Mouse (Mus musculus) T-helper 2 cell (primary cell): ENCODE results near the gene March9.

Source experiments
- in situ Hi-C: fragments of 300-600 bp; cut with MboI, MseI; formaldehyde crosslinking; loops from one replicate; pipeline ENCODE4 v1.15.1; 2025; ENCODE audit warnings: high pct_unique_total_duplicates

Gene March9

GRCm38 (mm10) chr10:127079665-127080391 is 19.8 kb upstream of the March9 start:
- in situ Hi-C loops: loop anchor here (5.0 to 10.0 kb wide), 2 partner anchors 32 to 1295 kb away; partner anchors contain the start of gene Ankrd52

GRCm38 (mm10) chr10:127078677-127079575 is 18.9 kb upstream of the March9 start:
- in situ Hi-C loops: loop anchor here (5.0 to 10.0 kb wide), 2 partner anchors 33 to 1296 kb away; partner anchors contain the start of gene Ankrd52

GRCm38 (mm10) chr10:127078001-127078676 is 18.2 kb upstream of the March9 start:
- in situ Hi-C loops: loop anchor here (5.0 to 10.0 kb wide), 2 partner anchors 34 to 1297 kb away; partner anchors contain the start of gene Ankrd52

GRCm38 (mm10) chr10:127077515-127077914 is 17.5 kb upstream of the March9 start:
- in situ Hi-C loops: loop anchor here (5.0 to 10.0 kb wide), 2 partner anchors 35 to 1297 kb away; partner anchors contain the start of gene Ankrd52

- in situ Hi-C loops: loop anchor here (5.0 to 10.0 kb wide), 2 partner anchors 36 to 1299 kb away; partner anchors contain the start of gene Ankrd52
Measured at GRCm38 (mm10) chr10:127076082-127076481, 16.1 kb upstream of the March9 start.

GRCm38 (mm10) chr10:127075651-127076050 is 15.7 kb upstream of the March9 start:
- in situ Hi-C loops: loop anchor here (5.0 to 10.0 kb wide), 2 partner anchors 37 to 1299 kb away; partner anchors contain the start of gene Ankrd52

- in situ Hi-C loops: loop anchor here (5.0 to 10.0 kb wide), 2 partner anchors 37 to 1300 kb away; partner anchors contain the start of gene Ankrd52
Measured at GRCm38 (mm10) chr10:127075080-127075479, 15.1 kb upstream of the March9 start, which contains the start of gene Agap2. TSS of gene Agap2 (plus strand) at chr10:127075284.

GRCm38 (mm10) chr10:127073981-127074380 is 14.0 kb upstream of the March9 start:
- in situ Hi-C loops: loop anchor here (10.0 kb wide), 1 partner anchor 1301 kb away; the partner anchor contains the start of gene Ankrd52

- in situ Hi-C loops: loop anchor here (10.0 kb wide), 1 partner anchor 1302 kb away; the partner anchor contains the start of gene Ankrd52
Measured at GRCm38 (mm10) chr10:127072969-127073368, 13.0 kb upstream of the March9 start.

GRCm38 (mm10) chr10:127072270-127072669 is 12.3 kb upstream of the March9 start:
- in situ Hi-C loops: loop anchor here (10.0 kb wide), 1 partner anchor 1303 kb away; the partner anchor contains the start of gene Ankrd52

GRCm38 (mm10) chr10:127071203-127071602 is 11.2 kb upstream of the March9 start:
- in situ Hi-C loops: loop anchor here (10.0 kb wide), 1 partner anchor 1304 kb away; the partner anchor contains the start of gene Ankrd52

- in situ Hi-C loops: loop anchor here (10.0 kb wide), 1 partner anchor 1304 kb away; the partner anchor contains the start of gene Ankrd52
Measured at GRCm38 (mm10) chr10:127070190-127071121, 10.5 kb upstream of the March9 start, which contains the start of gene Tspan31. TSS of gene Tspan31 (minus strand) at chr10:127070264.

- in situ Hi-C loops: loop anchor here (10.0 kb wide), 1 partner anchor 1305 kb away; the partner anchor contains the start of gene Ankrd52
Measured at GRCm38 (mm10) chr10:127069281-127070189, 9.6 kb upstream of the March9 start.

GRCm38 (mm10) chr10:127068360-127069038 is 8.5 kb upstream of the March9 start:
- in situ Hi-C loops: no loop called here

GRCm38 (mm10) chr10:127066519-127067018 is 6.6 kb upstream of the March9 start:
- in situ Hi-C loops: no loop called here

GRCm38 (mm10) chr10:127065981-127066380 is 6.0 kb upstream of the March9 start:
- in situ Hi-C loops: no loop called here
